Mouse (Mus musculus) erythroblast, embryonic 14.5 days (primary cell): ENCODE measurements around the gene Tctn3.

ENCODE experiments used
- GATA1 ChIP-seq: IDR thresholded peaks from 2 replicates; pipeline ENCODE4 v1.6.1; 2012; ENCODE audit warnings: low read length, inconsistent platforms, mixed read lengths
- TAL1 ChIP-seq: IDR thresholded peaks from 3 replicates; pipeline ENCODE4 v1.6.1; 2012; ENCODE audit warnings: low read length, inconsistent platforms, mixed read lengths

- TF ChIP-seq TAL1 (no peak), GATA1 (no peak)
These were observed 63.1 kb downstream of the Tctn3 start for GRCm38 (mm10) chr19:40548796-40549515.
